Mouse (Mus musculus): ENCODE measurements around the gene Znrf4. TPM values are rescaled to one million over a fixed set of nuclear protein-coding genes. Genes with fewer than 3 reads are reported as not detected.

Gene Znrf4
- total RNA-seq (2023): not detected

DNA sequence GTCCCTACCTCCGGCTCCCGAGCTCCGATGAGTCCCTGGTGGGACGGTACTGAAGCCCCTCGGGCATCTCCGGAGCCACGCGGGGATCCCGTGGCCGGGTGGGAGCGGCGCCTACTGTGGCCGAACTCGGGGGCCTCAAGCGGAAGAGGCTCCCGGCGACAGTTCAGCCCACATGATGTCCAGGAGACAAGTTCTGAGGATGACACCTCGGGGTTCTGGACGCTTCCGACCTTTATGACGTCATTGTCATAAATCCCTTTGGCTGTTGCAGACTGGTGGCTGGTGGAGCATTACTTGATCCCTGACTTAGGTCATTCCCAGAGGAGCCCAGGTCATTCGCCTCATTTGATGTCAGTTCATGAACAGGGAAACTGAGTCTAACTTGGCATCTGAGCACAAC is at the start of gene Znrf4:
Gene Znrf4 (minus strand): TSS at position 122 of the 400 bp plus-strand sequence.

DNA sequence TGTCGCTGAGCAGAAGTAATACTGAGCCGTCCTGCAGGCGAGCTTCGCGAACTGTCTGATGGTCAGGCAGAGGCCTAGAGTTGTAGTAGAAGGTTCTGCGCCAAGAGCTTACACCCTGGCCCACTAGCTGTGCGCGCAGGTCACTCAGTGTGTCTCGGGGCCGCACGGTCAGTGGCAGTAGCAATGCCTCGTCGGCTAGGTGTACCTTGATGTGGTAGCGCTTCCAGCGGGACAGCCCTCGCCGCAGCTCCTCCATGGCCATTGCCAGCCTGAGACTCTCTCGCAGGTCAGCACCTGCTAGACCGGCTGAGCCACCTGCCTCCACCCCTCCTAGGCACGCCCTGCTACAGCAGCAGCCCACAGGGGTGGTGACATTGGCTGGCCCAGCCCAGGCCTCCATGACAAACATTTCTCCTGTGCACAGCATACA is 41.9 kb upstream of the Znrf4 start, which contains the start of gene Gm20219:
Gene Gm20219 (minus strand): TSS at position 266 of the 430 bp plus-strand sequence.

DNA sequence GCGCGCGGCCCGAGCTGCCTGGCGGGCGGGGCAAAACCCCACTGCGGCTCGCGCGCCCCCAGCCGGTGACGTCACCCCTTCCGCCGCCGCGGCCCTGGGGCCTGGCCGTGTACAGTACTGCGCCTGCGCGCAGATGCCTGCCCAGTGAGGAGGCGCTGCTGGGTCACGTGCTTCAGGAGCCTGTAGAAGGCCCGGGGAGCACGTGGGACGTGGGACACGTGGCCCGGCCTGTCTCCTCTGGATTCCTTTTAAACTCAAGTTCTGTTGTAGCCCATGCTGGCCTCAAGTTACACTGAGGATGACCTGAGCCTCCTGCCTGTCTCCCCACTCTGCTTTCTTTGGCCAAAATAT is 35.9 kb downstream of the Znrf4 start, which contains the start of gene Ptprs:
Gene Ptprs (minus strand): TSS at position 82 of the 351 bp plus-strand sequence.

Other genes starting within 250 kb of the Znrf4 start
- gene Ticam1, start 235.6 kb downstream of the Znrf4 start, total RNA-seq (2023): 10.6 TPM
- gene Plin3, start 219.6 kb downstream of the Znrf4 start, total RNA-seq (2023): 10.9 TPM
- gene Arrdc5, start 212.1 kb downstream of the Znrf4 start, total RNA-seq (2023): not detected
- gene Uhrf1, start 209.1 kb downstream of the Znrf4 start, total RNA-seq (2023): 3.9 TPM
- 77.4 TPM for gene Kdm4b, start 186.4 kb downstream of the Znrf4 start, total RNA-seq (2023)
- gene Ptprs, start 35.9 kb downstream of the Znrf4 start, total RNA-seq (2023): 11.4 TPM
- gene Gm20219, start 42.0 kb upstream of the Znrf4 start, total RNA-seq (2023): 12.2 TPM
- gene Safb2, start 72.2 kb upstream of the Znrf4 start, total RNA-seq (2023): 425 TPM
- 300 TPM for gene Safb, start 72.4 kb upstream of the Znrf4 start, total RNA-seq (2023)
- 94.2 TPM for gene 2410015M20Rik, start 97.3 kb upstream of the Znrf4 start, total RNA-seq (2023)
- gene Rpl36, start 101.0 kb upstream of the Znrf4 start, total RNA-seq (2023): 1,819 TPM
- 51.3 TPM for gene Lonp1, start 114.5 kb upstream of the Znrf4 start, total RNA-seq (2023)
- gene Catsperd, start 115.7 kb upstream of the Znrf4 start, total RNA-seq (2023): 0.59 TPM
- 111 TPM for gene Ranbp3, start 160.9 kb upstream of the Znrf4 start, total RNA-seq (2023)
- 64.4 TPM for gene Ndufa11, start 205.3 kb upstream of the Znrf4 start, total RNA-seq (2023)
- 10.4 TPM for gene Vmac, start 205.6 kb upstream of the Znrf4 start, total RNA-seq (2023)
- gene Nrtn, start 245.1 kb upstream of the Znrf4 start, total RNA-seq (2023): not detected